Mouse (Mus musculus): Measurements from ENCODE around the gene Wwc2. TPM values are rescaled to one million over a fixed set of nuclear protein-coding genes. Genes with fewer than 3 reads are reported as not detected.

Wwc2 gene
- polyA plus RNA-seq, 1 experiment from 2014 or later, result 14.7 TPM

GRCm38 (mm10) chr8:47819034-47819433 is 171.7 kb downstream of the Wwc2 start:
- Histone ChIP-seq H3K4me1 (ENCODE audit: control insufficient read depth in 2 of 2, insufficient read depth in 2 of 2, low read length in 2 of 2) (no peaks in the 10 kb centered on the region), H3K9ac (ENCODE audit: low read length) (no peak overlapping the region), H3K27me3 (ENCODE audit: control insufficient read depth, insufficient read depth, low read length) (no peaks in the 10 kb centered on the region), H3K36me3 (ENCODE audit: control insufficient read depth, insufficient read depth, low read length) (no peaks in the 10 kb centered on the region), H3K4me2 (ENCODE audit: low read length) (no peak overlapping the region), H3K27ac (replicated peaks in 1 of 2; ENCODE audit: control insufficient read depth in 1 of 2, insufficient read depth in 1 of 2, low read depth in 2 of 2, low read length in 2 of 2) (no peak overlapping the region), H3K4me3 (ENCODE audit: control insufficient read depth in 1 of 2, insufficient read depth in 1 of 2, low read depth in 1 of 2, low read length in 2 of 2) (no peak overlapping the region), H3K9me3 (ENCODE audit: control insufficient read depth, low read length) (no peaks in the 10 kb centered on the region)
- ATAC-seq (ENCODE audit: insufficient number of reproducible peaks, insufficient read depth, low FRiP score, low read depth), result no peak
- 73% methylated on average over 8 of the region's 8 CpGs for WGBS

- Histone ChIP-seq H3K9me3 (ENCODE audit: control insufficient read depth, low read length) (no peaks in the 10 kb centered on the region), H3K27ac (replicated peaks in 1 of 2; ENCODE audit: control insufficient read depth in 1 of 2, insufficient read depth in 1 of 2, low read depth in 2 of 2, low read length in 2 of 2) (no peak overlapping the region), H3K4me1 (ENCODE audit: control insufficient read depth in 2 of 2, insufficient read depth in 2 of 2, low read length in 2 of 2) (peaks cover 7 to 8% of the 10 kb centered on the region in 2 experiments; a peak in 3 of 4 replicates), H3K36me3 (ENCODE audit: control insufficient read depth, insufficient read depth, low read length) (no peaks in the 10 kb centered on the region), H3K9ac (ENCODE audit: low read length) (no peak overlapping the region), H3K27me3 (ENCODE audit: control insufficient read depth, insufficient read depth, low read length) (no peaks in the 10 kb centered on the region), H3K4me2 (ENCODE audit: low read length) (no peak overlapping the region), H3K4me3 (ENCODE audit: control insufficient read depth in 1 of 2, insufficient read depth in 1 of 2, low read depth in 1 of 2, low read length in 2 of 2) (no peak overlapping the region)
- no peak for ATAC-seq (ENCODE audit: insufficient number of reproducible peaks, insufficient read depth, low FRiP score, low read depth)
- WGBS, result 83% methylated on average over 12 of the region's 12 CpGs
Measured at GRCm38 (mm10) chr8:47811221-47811620, 179.5 kb downstream of the Wwc2 start.

GRCm38 (mm10) chr8:47810666-47811015 is 180.1 kb downstream of the Wwc2 start:
- Histone ChIP-seq H3K4me2 (ENCODE audit: low read length) (no peak overlapping the region), H3K9ac (ENCODE audit: low read length) (no peak overlapping the region), H3K4me3 (ENCODE audit: control insufficient read depth in 1 of 2, insufficient read depth in 1 of 2, low read depth in 1 of 2, low read length in 2 of 2) (no peak overlapping the region), H3K4me1 (ENCODE audit: control insufficient read depth in 2 of 2, insufficient read depth in 2 of 2, low read length in 2 of 2) (peaks cover 7 to 8% of the 10 kb centered on the region in 2 experiments; a peak in 3 of 4 replicates), H3K27ac (replicated peaks in 1 of 2; ENCODE audit: control insufficient read depth in 1 of 2, insufficient read depth in 1 of 2, low read depth in 2 of 2, low read length in 2 of 2) (peak overlapping the region; percentile 43 to 64; a peak in 3 of 4 replicates), H3K36me3 (ENCODE audit: control insufficient read depth, insufficient read depth, low read length) (no peaks in the 10 kb centered on the region), H3K9me3 (ENCODE audit: control insufficient read depth, low read length) (no peaks in the 10 kb centered on the region), H3K27me3 (ENCODE audit: control insufficient read depth, insufficient read depth, low read length) (no peaks in the 10 kb centered on the region)
- WGBS, result 70% methylated on average over 7 of the region's 7 CpGs
- no peak for ATAC-seq (ENCODE audit: insufficient number of reproducible peaks, insufficient read depth, low FRiP score, low read depth)

- Histone ChIP-seq H3K4me3 (ENCODE audit: control insufficient read depth in 1 of 2, insufficient read depth in 1 of 2, low read depth in 1 of 2, low read length in 2 of 2) (no peak overlapping the region), H3K4me1 (ENCODE audit: control insufficient read depth in 2 of 2, insufficient read depth in 2 of 2, low read length in 2 of 2) (peaks cover 7 to 8% of the 10 kb centered on the region in 2 experiments; a peak in 3 of 4 replicates), H3K27me3 (ENCODE audit: control insufficient read depth, insufficient read depth, low read length) (no peaks in the 10 kb centered on the region), H3K9ac (ENCODE audit: low read length) (no peak overlapping the region), H3K36me3 (ENCODE audit: control insufficient read depth, insufficient read depth, low read length) (no peaks in the 10 kb centered on the region), H3K27ac (replicated peaks in 1 of 2; ENCODE audit: control insufficient read depth in 1 of 2, insufficient read depth in 1 of 2, low read depth in 2 of 2, low read length in 2 of 2) (peak overlapping the region; percentile 43 to 64), H3K4me2 (ENCODE audit: low read length) (no peak overlapping the region), H3K9me3 (ENCODE audit: control insufficient read depth, low read length) (no peaks in the 10 kb centered on the region)
- 62% methylated on average over 14 of the region's 14 CpGs for WGBS
- ATAC-seq (ENCODE audit: insufficient number of reproducible peaks, insufficient read depth, low FRiP score, low read depth), result no peak
Measured at GRCm38 (mm10) chr8:47809970-47810665, 180.6 kb downstream of the Wwc2 start.

GRCm38 (mm10) chr8:47804262-47804661 is 186.5 kb downstream of the Wwc2 start:
- Histone ChIP-seq H3K4me1 (ENCODE audit: control insufficient read depth in 2 of 2, insufficient read depth in 2 of 2, low read length in 2 of 2) (no peaks in the 10 kb centered on the region; a peak in 1 of 4 replicates), H3K27me3 (ENCODE audit: control insufficient read depth, insufficient read depth, low read length) (no peaks in the 10 kb centered on the region), H3K27ac (replicated peaks in 1 of 2; ENCODE audit: control insufficient read depth in 1 of 2, insufficient read depth in 1 of 2, low read depth in 2 of 2, low read length in 2 of 2) (no peak overlapping the region), H3K9me3 (ENCODE audit: control insufficient read depth, low read length) (0 out of 2 replicates have a peak, but pooled peaks cover 2% of the 10 kb centered on the region), H3K4me3 (ENCODE audit: control insufficient read depth in 1 of 2, insufficient read depth in 1 of 2, low read depth in 1 of 2, low read length in 2 of 2) (no peak overlapping the region), H3K36me3 (ENCODE audit: control insufficient read depth, insufficient read depth, low read length) (no peaks in the 10 kb centered on the region), H3K9ac (ENCODE audit: low read length) (no peak overlapping the region), H3K4me2 (ENCODE audit: low read length) (no peak overlapping the region)
- WGBS, result 79% methylated on average over 1 of the region's 1 CpGs
- no peak for ATAC-seq (ENCODE audit: insufficient number of reproducible peaks, insufficient read depth, low FRiP score, low read depth)

- Histone ChIP-seq H3K36me3 (ENCODE audit: control insufficient read depth, insufficient read depth, low read length) (no peaks in the 10 kb centered on the region), H3K9me3 (ENCODE audit: control insufficient read depth, low read length) (0 out of 2 replicates have a peak, but pooled peaks cover 2% of the 10 kb centered on the region), H3K4me2 (ENCODE audit: low read length) (no peak overlapping the region), H3K4me3 (ENCODE audit: control insufficient read depth in 1 of 2, insufficient read depth in 1 of 2, low read depth in 1 of 2, low read length in 2 of 2) (no peak overlapping the region), H3K27ac (replicated peaks in 1 of 2; ENCODE audit: control insufficient read depth in 1 of 2, insufficient read depth in 1 of 2, low read depth in 2 of 2, low read length in 2 of 2) (no peak overlapping the region), H3K9ac (ENCODE audit: low read length) (no peak overlapping the region), H3K4me1 (ENCODE audit: control insufficient read depth in 2 of 2, insufficient read depth in 2 of 2, low read length in 2 of 2) (no peaks in the 10 kb centered on the region; a peak in 1 of 4 replicates), H3K27me3 (ENCODE audit: control insufficient read depth, insufficient read depth, low read length) (no peaks in the 10 kb centered on the region)
- no peak for ATAC-seq (ENCODE audit: insufficient number of reproducible peaks, insufficient read depth, low FRiP score, low read depth)
- 66% methylated on average over 2 of the region's 2 CpGs for WGBS
Measured at GRCm38 (mm10) chr8:47802349-47802748, 188.4 kb downstream of the Wwc2 start.

- Histone ChIP-seq H3K9me3 (ENCODE audit: control insufficient read depth, low read length) (0 out of 2 replicates have a peak, but pooled peaks cover 2% of the 10 kb centered on the region), H3K27me3 (ENCODE audit: control insufficient read depth, insufficient read depth, low read length) (no peaks in the 10 kb centered on the region), H3K27ac (replicated peaks in 1 of 2; ENCODE audit: control insufficient read depth in 1 of 2, insufficient read depth in 1 of 2, low read depth in 2 of 2, low read length in 2 of 2) (no peak overlapping the region), H3K4me1 (ENCODE audit: control insufficient read depth in 2 of 2, insufficient read depth in 2 of 2, low read length in 2 of 2) (no peaks in the 10 kb centered on the region; a peak in 1 of 4 replicates), H3K4me3 (ENCODE audit: control insufficient read depth in 1 of 2, insufficient read depth in 1 of 2, low read depth in 1 of 2, low read length in 2 of 2) (no peak overlapping the region), H3K36me3 (ENCODE audit: control insufficient read depth, insufficient read depth, low read length) (no peaks in the 10 kb centered on the region), H3K9ac (ENCODE audit: low read length) (no peak overlapping the region), H3K4me2 (ENCODE audit: low read length) (no peak overlapping the region)
- ATAC-seq (ENCODE audit: insufficient number of reproducible peaks, insufficient read depth, low FRiP score, low read depth), result no peak
- 45% methylated on average over 6 of the region's 6 CpGs for WGBS
Measured at GRCm38 (mm10) chr8:47799438-47799837, 191.3 kb downstream of the Wwc2 start.

- no peak overlapping the region for H3K4me2 ChIP-seq (ENCODE audit: low read length)
- 69% methylated on average over 9 of the region's 9 CpGs for WGBS
- H3K36me3 ChIP-seq (ENCODE audit: control insufficient read depth, insufficient read depth, low read length), result no peaks in the 10 kb centered on the region
- H3K4me1 ChIP-seq (ENCODE audit: control insufficient read depth in 2 of 2, insufficient read depth in 2 of 2, low read length in 2 of 2), result peaks cover 0 to 4% of the 10 kb centered on the region in 2 experiments; a peak in 3 of 4 replicates
- no peak overlapping the region for H3K9ac ChIP-seq (ENCODE audit: low read length)
- H3K9me3 ChIP-seq (ENCODE audit: control insufficient read depth, low read length), result 0 out of 2 replicates have a peak, but pooled peaks cover 2% of the 10 kb centered on the region
- H3K27ac ChIP-seq (replicated peaks in 1 of 2; ENCODE audit: control insufficient read depth in 1 of 2, insufficient read depth in 1 of 2, low read depth in 2 of 2, low read length in 2 of 2), result no peak overlapping the region
- H3K4me3 ChIP-seq (ENCODE audit: control insufficient read depth in 1 of 2, insufficient read depth in 1 of 2, low read depth in 1 of 2, low read length in 2 of 2), result no peak overlapping the region
- ATAC-seq (ENCODE audit: insufficient number of reproducible peaks, insufficient read depth, low FRiP score, low read depth), result no peak
- no peaks in the 10 kb centered on the region for H3K27me3 ChIP-seq (ENCODE audit: control insufficient read depth, insufficient read depth, low read length)
Measured at GRCm38 (mm10) chr8:47791986-47792385, 198.7 kb downstream of the Wwc2 start.
